20 mouse cellular contexts compared by ENCODE assay signal in the genomic region with DNA sequence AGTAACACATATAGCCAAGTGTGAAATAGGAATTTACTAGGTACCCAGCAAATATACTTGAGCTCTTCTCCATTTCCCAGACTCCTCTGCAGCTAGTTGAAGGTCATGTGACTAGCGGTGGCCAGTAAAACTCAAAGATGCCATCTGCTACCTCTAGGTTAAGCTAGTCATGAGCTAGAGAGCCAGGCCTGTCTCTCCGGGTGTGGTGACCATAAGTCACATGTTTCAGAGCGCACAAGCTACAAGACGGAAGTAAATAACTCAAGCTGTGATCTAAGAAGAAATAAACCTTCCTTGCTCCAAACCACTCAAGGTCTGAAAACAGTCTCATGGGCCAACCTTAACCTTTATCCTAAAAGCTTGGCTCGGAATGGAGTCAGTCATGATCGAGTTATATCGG. TPM values are rescaled to one million over a fixed set of nuclear protein-coding genes. Genes with fewer than 3 reads are reported as not detected.
A peak's percentile ranks its signal among the peaks of the same experiment; 100 is the strongest.
DNase-seq lines count a peak whose midpoint lies in the region; ATAC-seq and TF ChIP-seq lines count a peak whose summit lies in the region.
"Had no signal": no experiment of that assay in that cellular context is flagged by ENCODE, and none has a peak within 500 bp of the region (broad histone marks: within the 10 kb centered on the region; RNA-seq: fewer than 3 reads in every experiment).

No protein-coding gene starts in this region.

- WGBS in forebrain, postnatal 0 days = 84% methylated on average over 7 of the region's 7 CpGs
- WGBS in hindbrain, postnatal 0 days = 74% methylated on average over 7 of the region's 7 CpGs

- DNase-seq in testis, postnatal 14 days (ENCODE audit: low spot score) = no peak
- DNase-seq in forebrain, postnatal 0 days = no peak
- DNase-seq in hindbrain, postnatal 0 days (ENCODE audit: low spot score) = no peak
- DNase-seq in kidney, postnatal 4 days = no peak
- DNase-seq in gastrocnemius, adult 18-20 months (ENCODE audit: low spot score) = no peak
- DNase-seq in lung, adult 18-20 months = no peak
- DNase-seq in adrenal gland, adult 2 months = no peak
- DNase-seq: cerebellum, postnatal 14 days; embryo, embryonic 11 days; gastrocnemius, postnatal 10 days; right cerebral cortex, adult 18-20 months; thymus, postnatal 14 days had no signal

- no peak for ATAC-seq in forebrain, postnatal 0 days
- no peak for ATAC-seq in hindbrain, postnatal 0 days
- ATAC-seq: inflammation-experienced regulatory T-cells, adult 6 months; liver, embryonic 12.5 days; Patski had no signal

- no peaks in the 10 kb centered on the region for H3K36me3 ChIP-seq in testis, adult 2 months (ENCODE audit: control insufficient read depth, insufficient read depth, low read length)
- H3K36me3 ChIP-seq in forebrain, postnatal 0 days (ENCODE audit: insufficient read depth) = no peaks in the 10 kb centered on the region
- H3K36me3 ChIP-seq in hindbrain, postnatal 0 days (ENCODE audit: insufficient read depth, low read length) = no peaks in the 10 kb centered on the region
- H3K36me3 ChIP-seq: liver, embryonic 12.5 days; lung, embryonic 15.5 days had no signal

- peak overlapping the region; percentile 74 for H3K4me3 ChIP-seq in testis, adult 2 months (ENCODE audit: control insufficient read depth, low read depth, low read length)
- H3K4me3 ChIP-seq in forebrain, postnatal 0 days (ENCODE audit: low read depth, low read length) = no peak overlapping the region
- H3K4me3 ChIP-seq in hindbrain, postnatal 0 days (ENCODE audit: low read length) = no peak overlapping the region
- H3K4me3 ChIP-seq: embryonic facial prominence, embryonic 15.5 days; kidney, embryonic 15.5 days; left cerebral cortex, adult 2 months; liver, embryonic 12.5 days; lung, embryonic 15.5 days had no signal

- no peaks in the 10 kb centered on the region for H3K27me3 ChIP-seq in testis, adult 2 months (ENCODE audit: control insufficient read depth, insufficient read depth, low read length)
- no peaks in the 10 kb centered on the region for H3K27me3 ChIP-seq in forebrain, postnatal 0 days (ENCODE audit: insufficient read depth, low read length)
- H3K27me3 ChIP-seq in hindbrain, postnatal 0 days (ENCODE audit: insufficient read depth, low read length) = no peaks in the 10 kb centered on the region
- H3K27me3 ChIP-seq: embryonic facial prominence, embryonic 15.5 days; kidney, embryonic 15.5 days; lung, embryonic 15.5 days; Patski had no signal

- H3K9me3 ChIP-seq in forebrain, postnatal 0 days (ENCODE audit: low read length) = no peaks in the 10 kb centered on the region
- H3K9me3 ChIP-seq in hindbrain, postnatal 0 days (ENCODE audit: low read length) = no peaks in the 10 kb centered on the region
- H3K9me3 ChIP-seq: embryonic facial prominence, embryonic 15.5 days; kidney, embryonic 15.5 days; liver, embryonic 12.5 days; lung, embryonic 15.5 days had no signal

- H3K4me2 ChIP-seq in forebrain, postnatal 0 days (ENCODE audit: low read depth) = no peak overlapping the region
- H3K4me2 ChIP-seq in hindbrain, postnatal 0 days (ENCODE audit: low read depth, low read length) = no peak overlapping the region
- H3K4me2 ChIP-seq: embryonic facial prominence, embryonic 15.5 days; kidney, embryonic 15.5 days; liver, embryonic 12.5 days; lung, embryonic 15.5 days had no signal

- TF ChIP-seq CTCF in testis, adult 2 months (IDR thresholded peaks at IDR 0.05; ENCODE audit: control insufficient read depth, insufficient read depth, insufficient replicate concordance, low read depth, low read length) = no peak
- TF ChIP-seq CTCF in forebrain, postnatal 0 days (IDR thresholded peaks at IDR 0.05; ENCODE audit: low read depth) = no peak
- no peak for TF ChIP-seq CTCF in hindbrain, postnatal 0 days (IDR thresholded peaks at IDR 0.05; ENCODE audit: low read depth)

- H3K9ac ChIP-seq in forebrain, postnatal 0 days = no peak overlapping the region
- no peak overlapping the region for H3K9ac ChIP-seq in hindbrain, postnatal 0 days (replicated peaks; ENCODE audit: low read length)
- H3K9ac ChIP-seq: embryonic facial prominence, embryonic 15.5 days; kidney, embryonic 15.5 days; liver, embryonic 12.5 days; lung, embryonic 15.5 days had no signal

- no peak for TF ChIP-seq POLR2A in testis, adult 2 months (IDR thresholded peaks at IDR 0.05; ENCODE audit: control insufficient read depth, low read depth, low read length)

- H3K4me1 ChIP-seq in testis, adult 2 months (ENCODE audit: control insufficient read depth, insufficient read depth, low read length) = peaks cover 9% of the 10 kb centered on the region
- peaks cover 30% of the 10 kb centered on the region for H3K4me1 ChIP-seq in forebrain, postnatal 0 days (ENCODE audit: insufficient read depth)
- peaks cover 42% of the 10 kb centered on the region for H3K4me1 ChIP-seq in hindbrain, postnatal 0 days (ENCODE audit: insufficient read depth, low read length)

- no peak overlapping the region for H3K27ac ChIP-seq in testis, adult 2 months (ENCODE audit: control insufficient read depth, insufficient read depth, low read depth, low read length)
- H3K27ac ChIP-seq in forebrain, postnatal 0 days (ENCODE audit: low read depth, low read length) = peak overlapping the region; percentile 15; the same call in 1 of the 2 replicates
- H3K27ac ChIP-seq in hindbrain, postnatal 0 days = peak overlapping the region; percentile 80; the same call in 1 of the 2 replicates
- H3K27ac ChIP-seq: embryonic facial prominence, embryonic 15.5 days; kidney, embryonic 15.5 days; left cerebral cortex, adult 2 months; liver, embryonic 12.5 days; lung, embryonic 15.5 days had no signal

RNA-seq across cellular contexts. Expression of a gene that starts 29.7 kb away (rescaled TPM):
- 2.7 and 3.3 TPM in 2 replicates for polyA plus RNA-seq in testis, adult 2 months (2012; rRNA removed)
- 12.3 TPM in 2 replicates for total RNA-seq in forebrain, postnatal 0 days (2014; rRNA removed)
- polyA plus RNA-seq in forebrain, postnatal 0 days (2015; fragmentation: Nextera tagmentation; extraction: Ambion mirVana) = 2.8 and 3.5 TPM in 2 replicates
- 43.9 and 45.5 TPM in 2 replicates for total RNA-seq in hindbrain, postnatal 0 days (2014; rRNA removed)
- 6.8 and 8.1 TPM in 2 replicates for polyA plus RNA-seq in hindbrain, postnatal 0 days (2015; fragmentation: Nextera tagmentation; extraction: Ambion mirVana)
- 1 to 10 TPM; 2.5 to 4.8 TPM for total RNA-seq in gastrocnemius, adult 18-20 months (2021)
- 10 to 100 TPM; 46.3 to 52.1 TPM for total RNA-seq in adrenal gland, adult 2 months (2021)
- polyA plus RNA-seq in adrenal gland, adult 2 months (2012; rRNA removed) = 73.4 and 94.6 TPM in 2 replicates
